Mouse (Mus musculus): Measurements from ENCODE around the gene Gm6904.
"Not testable (repeated sequence)": the region's sequence is repeated elsewhere in the genome, so short reads cannot be mapped to it uniquely, and the experiment has no call there.

Gene Gm6904

GRCm38 (mm10) chr14:59260056-59260455 lies at the start of gene Gm6904:
Gm6904 (minus strand) TSS chr14:59260216.
- DNase-seq (ENCODE audit: inconsistent age in 2 of 2, low spot score in 1 of 2), result peak in 1 of 2 experiments; percentile 43

- peak; percentile 5 to 38 for DNase-seq (ENCODE audit: inconsistent age in 2 of 2, low spot score in 1 of 2)
These were observed 37.4 kb upstream of the Gm6904 start, which contains the start of gene Phf11a for GRCm38 (mm10) chr14:59297391-59297790. Phf11a (minus strand) TSS chr14:59297522.

- not testable (repeated sequence) for DNase-seq (ENCODE audit: inconsistent age in 2 of 2, low spot score in 1 of 2)
These were observed 31.8 kb upstream of the Gm6904 start for GRCm38 (mm10) chr14:59291769-59292168.

GRCm38 (mm10) chr14:59274961-59275360 lies 14.9 kb upstream of the Gm6904 start:
- not testable (repeated sequence) for DNase-seq (ENCODE audit: inconsistent age in 2 of 2, low spot score in 1 of 2)

- not testable (repeated sequence) for DNase-seq (ENCODE audit: inconsistent age in 2 of 2, low spot score in 1 of 2)
These were observed 4.2 kb downstream of the Gm6904 start for GRCm38 (mm10) chr14:59255861-59256260.

- not testable (repeated sequence) for DNase-seq (ENCODE audit: inconsistent age in 2 of 2, low spot score in 1 of 2)
These were observed 9.7 kb downstream of the Gm6904 start for GRCm38 (mm10) chr14:59250350-59250749.

GRCm38 (mm10) chr14:59233635-59234034 lies 26.4 kb downstream of the Gm6904 start:
- no peak for DNase-seq (ENCODE audit: inconsistent age in 2 of 2, low spot score in 1 of 2)

- DNase-seq (ENCODE audit: inconsistent age in 2 of 2, low spot score in 1 of 2), result peak; percentile 69 to 80
These were observed 28.0 kb downstream of the Gm6904 start for GRCm38 (mm10) chr14:59232003-59232402.

- DNase-seq (ENCODE audit: inconsistent age in 2 of 2, low spot score in 1 of 2), result no peak
These were observed 29.6 kb downstream of the Gm6904 start for GRCm38 (mm10) chr14:59230331-59230966.

- no peak for DNase-seq (ENCODE audit: inconsistent age in 2 of 2, low spot score in 1 of 2)
These were observed 30.2 kb downstream of the Gm6904 start for GRCm38 (mm10) chr14:59229822-59230221.

- DNase-seq (ENCODE audit: inconsistent age in 2 of 2, low spot score in 1 of 2), result no peak
These were observed 33.8 kb downstream of the Gm6904 start for GRCm38 (mm10) chr14:59226240-59226639.

GRCm38 (mm10) chr14:59219241-59219640 lies 40.8 kb downstream of the Gm6904 start:
- DNase-seq (ENCODE audit: inconsistent age in 2 of 2, low spot score in 1 of 2), result no peak

- DNase-seq (ENCODE audit: inconsistent age in 2 of 2, low spot score in 1 of 2), result no peak
These were observed 50.2 kb downstream of the Gm6904 start for GRCm38 (mm10) chr14:59209816-59210215.

- no peak for DNase-seq (ENCODE audit: inconsistent age in 2 of 2, low spot score in 1 of 2)
These were observed 51.0 kb downstream of the Gm6904 start for GRCm38 (mm10) chr14:59209003-59209402.

- DNase-seq (ENCODE audit: inconsistent age in 2 of 2, low spot score in 1 of 2), result no peak
These were observed 53.9 kb downstream of the Gm6904 start for GRCm38 (mm10) chr14:59205976-59206583.

GRCm38 (mm10) chr14:59205461-59205860 lies 54.6 kb downstream of the Gm6904 start:
- no peak for DNase-seq (ENCODE audit: inconsistent age in 2 of 2, low spot score in 1 of 2)

- DNase-seq (ENCODE audit: inconsistent age in 2 of 2, low spot score in 1 of 2), result no peak
These were observed 58.3 kb downstream of the Gm6904 start for GRCm38 (mm10) chr14:59201604-59202215.

- peak; percentile 96 to 98 for DNase-seq (ENCODE audit: inconsistent age in 2 of 2, low spot score in 1 of 2)
These were observed 59.1 kb downstream of the Gm6904 start, which contains the start of gene Rcbtb1 for GRCm38 (mm10) chr14:59200711-59201603. Rcbtb1 (plus strand) TSS chr14:59201209.
